Mouse (Mus musculus) cerebellum, adult 11-12 months (tissue): Measurements from ENCODE around the gene Flvcr2.
"Not testable (repeated sequence)": the region's sequence is repeated elsewhere in the genome, so short reads cannot be mapped to it uniquely, and the experiment has no call there.

ENCODE experiments used
- DNase-seq: peaks from one replicate; pipeline ENCODE4 v3.0.0; 2022

Gene Flvcr2

GRCm38 (mm10) chr12:85745827-85746695, at the start of gene Flvcr2:
Flvcr2 (plus strand) TSS chr12:85746539.
- DNase-seq = peak; percentile 33

- not testable (repeated sequence) for DNase-seq
Observed at GRCm38 (mm10) chr12:85698179-85698578, 48.2 kb upstream of the Flvcr2 start.

- DNase-seq = no peak
Observed at GRCm38 (mm10) chr12:85700191-85700841, 46.0 kb upstream of the Flvcr2 start.

GRCm38 (mm10) chr12:85700842-85701223, 45.5 kb upstream of the Flvcr2 start:
- DNase-seq = no peak

- no peak for DNase-seq
Observed at GRCm38 (mm10) chr12:85702166-85703055, 43.9 kb upstream of the Flvcr2 start.

- DNase-seq = no peak
Observed at GRCm38 (mm10) chr12:85703507-85703906, 42.8 kb upstream of the Flvcr2 start.

GRCm38 (mm10) chr12:85704566-85704965, 41.8 kb upstream of the Flvcr2 start:
- DNase-seq = no peak

GRCm38 (mm10) chr12:85705002-85705830, 41.1 kb upstream of the Flvcr2 start:
- no peak for DNase-seq

- DNase-seq = no peak
Observed at GRCm38 (mm10) chr12:85705831-85706530, 40.4 kb upstream of the Flvcr2 start.

GRCm38 (mm10) chr12:85706906-85707305, 39.4 kb upstream of the Flvcr2 start:
- no peak for DNase-seq

GRCm38 (mm10) chr12:85707391-85707790, 38.9 kb upstream of the Flvcr2 start:
- DNase-seq = no peak

- DNase-seq = no peak
Observed at GRCm38 (mm10) chr12:85708556-85708955, 37.8 kb upstream of the Flvcr2 start.

- DNase-seq = no peak
Observed at GRCm38 (mm10) chr12:85710695-85711094, 35.6 kb upstream of the Flvcr2 start.

- no peak for DNase-seq
Observed at GRCm38 (mm10) chr12:85712587-85712986, 33.8 kb upstream of the Flvcr2 start.

GRCm38 (mm10) chr12:85714126-85714525, 32.2 kb upstream of the Flvcr2 start:
- DNase-seq = no peak

- no peak for DNase-seq
Observed at GRCm38 (mm10) chr12:85725306-85725705, 21.0 kb upstream of the Flvcr2 start.

GRCm38 (mm10) chr12:85726729-85727397, 19.5 kb upstream of the Flvcr2 start:
- no peak for DNase-seq

GRCm38 (mm10) chr12:85728181-85728580, 18.2 kb upstream of the Flvcr2 start:
- no peak for DNase-seq

- DNase-seq = peak; percentile 16
Observed at GRCm38 (mm10) chr12:85729022-85729944, 17.1 kb upstream of the Flvcr2 start.

- no peak for DNase-seq
Observed at GRCm38 (mm10) chr12:85729945-85730290, 16.4 kb upstream of the Flvcr2 start.
